Mouse (Mus musculus) c-Kit-positive CD71-positive TER-119-positive erythroid progenitor cells, embryonic 14.5 days (primary cell): Measurements from ENCODE around the gene Bcl10.
A peak's percentile ranks its signal among the peaks of the same experiment; 100 is the strongest.
"Not testable (repeated sequence)": the region's sequence is repeated elsewhere in the genome, so short reads cannot be mapped to it uniquely, and the experiment has no call there.

Experiments
- DNase-seq: peaks from one replicate; pipeline ENCODE4 v3.0.0-alpha.2; 2013; ENCODE audit warnings: low spot score

Gene Bcl10

DNA sequence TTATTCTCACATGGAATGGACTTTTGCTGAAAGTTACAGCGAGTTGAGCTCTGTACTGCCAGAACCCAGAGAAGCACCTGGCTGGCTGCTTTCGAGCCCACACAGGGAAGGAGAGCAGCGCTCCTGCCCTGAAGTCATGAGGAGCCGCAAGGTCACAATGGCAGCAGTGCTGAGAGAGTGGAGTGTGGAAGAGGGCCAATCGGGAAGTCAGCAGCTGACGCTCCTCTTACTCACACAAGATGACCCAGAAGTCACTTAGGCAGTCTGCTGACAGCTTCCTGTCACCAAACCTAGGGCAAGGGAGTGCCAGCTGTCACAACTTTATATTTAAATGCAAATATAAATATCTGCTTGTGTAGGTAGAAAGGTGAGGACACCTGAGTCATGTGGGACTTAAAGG lies 9.3 kb upstream of the Bcl10 start:
- no peak for DNase-seq

DNA sequence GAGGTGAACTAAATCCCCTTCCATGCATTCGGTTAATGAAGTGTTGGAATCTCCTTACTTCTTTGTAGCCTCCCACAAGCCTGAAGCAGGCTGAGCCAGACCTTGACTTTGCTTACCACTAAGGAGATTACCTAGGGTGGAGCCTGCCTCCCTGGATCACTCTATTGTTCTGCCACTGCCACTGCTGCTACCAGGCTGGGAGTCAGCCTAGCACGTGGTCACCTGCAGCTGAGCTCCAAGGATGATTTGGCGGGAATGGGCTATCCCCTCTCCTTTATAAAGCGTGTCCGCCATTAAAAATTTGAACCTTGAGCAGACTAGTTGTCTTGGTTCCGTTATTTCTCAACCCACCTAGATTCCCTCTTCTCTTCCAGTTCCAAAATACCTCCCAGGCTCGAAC lies 8.7 kb upstream of the Bcl10 start:
- not testable (repeated sequence) for DNase-seq

DNA sequence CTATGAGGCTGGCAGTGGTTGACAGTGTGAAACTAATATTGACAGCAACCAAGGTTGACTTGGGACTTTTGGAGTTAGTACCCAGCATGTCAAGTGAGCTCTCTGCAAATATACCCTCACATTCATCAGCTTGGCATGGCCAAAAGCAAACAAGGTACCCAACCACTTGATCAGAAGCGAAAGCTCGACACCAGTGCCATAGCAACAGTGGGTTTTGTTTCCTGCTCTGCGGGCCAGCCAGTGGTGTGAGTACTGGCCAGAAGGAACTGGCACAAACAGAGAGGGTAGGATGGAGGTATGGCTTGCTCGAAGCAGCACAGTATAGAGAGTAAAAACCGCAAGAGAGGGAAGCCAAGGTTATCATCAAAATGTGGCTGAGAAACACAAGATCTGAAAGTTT lies 6.2 kb upstream of the Bcl10 start:
- no peak for DNase-seq

DNA sequence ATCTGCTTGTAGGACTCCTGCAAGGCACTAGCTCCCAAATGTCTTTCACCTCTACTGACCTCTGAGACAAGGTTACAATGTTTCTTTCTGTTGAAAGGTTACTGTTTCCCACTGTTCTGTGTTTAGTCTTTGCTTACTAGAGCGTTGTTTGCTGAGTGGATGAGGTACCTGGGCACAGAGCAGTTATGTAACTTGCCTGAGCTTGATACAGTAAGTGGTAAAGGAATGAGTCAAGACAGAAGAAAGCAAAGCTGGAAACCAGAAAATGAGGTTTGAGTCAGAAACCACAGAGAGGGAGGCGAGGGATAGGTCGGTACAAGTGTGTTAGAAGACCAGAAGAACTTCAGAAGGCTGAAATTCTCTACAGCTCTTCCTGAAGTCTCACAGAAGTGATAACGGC lies 5.8 kb upstream of the Bcl10 start:
- no peak for DNase-seq

DNA sequence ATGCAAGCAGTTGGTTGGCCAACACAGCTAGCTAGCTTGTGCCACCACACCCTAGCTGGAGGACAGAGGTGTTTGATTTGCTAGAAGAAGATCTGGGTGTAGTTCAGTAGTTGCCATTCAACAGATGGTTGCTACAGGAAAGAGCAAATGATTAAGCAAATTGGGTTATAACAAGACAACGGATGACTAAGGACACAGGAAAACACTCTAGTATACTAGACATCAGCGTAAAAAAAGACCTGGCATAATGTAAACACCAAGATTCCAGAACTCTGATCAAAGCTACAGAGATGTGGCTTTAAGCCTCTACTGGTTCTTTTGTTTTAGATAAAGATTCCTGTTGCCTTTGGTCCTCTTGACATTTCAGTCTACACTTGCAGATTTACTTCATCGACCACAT lies 367 bp downstream of the Bcl10 start:
- no peak for DNase-seq

DNA sequence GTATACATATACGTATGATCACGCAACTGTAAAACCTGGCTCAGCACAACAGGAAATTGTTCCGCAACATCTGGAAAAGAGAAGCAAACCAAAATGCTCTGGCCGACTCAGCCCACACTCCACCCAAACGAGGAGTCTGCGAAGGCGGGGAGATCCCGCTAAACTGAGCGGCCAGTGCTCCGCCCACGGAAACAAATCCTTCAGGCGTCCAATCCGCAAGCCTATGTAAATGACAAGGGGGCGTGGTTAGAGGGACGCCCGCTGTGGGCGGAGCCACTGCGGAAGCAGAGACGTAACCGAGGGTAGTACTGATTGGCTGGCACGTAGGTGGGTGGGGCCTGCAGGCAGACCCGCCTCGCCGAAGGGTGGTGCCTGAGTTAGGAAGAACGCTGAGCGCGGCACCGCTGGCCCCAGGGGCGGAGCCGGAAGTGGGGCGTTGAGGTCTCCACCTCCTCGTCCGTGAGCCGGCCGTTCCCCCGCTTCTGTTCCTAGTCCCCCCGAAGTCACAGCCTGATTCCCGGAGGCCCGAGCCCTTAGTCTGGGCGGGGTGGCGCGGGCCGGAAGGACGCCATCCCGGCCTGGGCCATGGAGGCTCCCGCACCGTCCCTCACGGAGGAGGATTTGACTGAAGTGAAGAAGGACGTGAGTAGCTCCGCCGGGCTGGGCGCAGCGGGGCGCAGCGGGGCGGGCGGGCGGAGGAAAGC lies 1.4 kb downstream of the Bcl10 start:
- DNase-seq, result peak; percentile 99

DNA sequence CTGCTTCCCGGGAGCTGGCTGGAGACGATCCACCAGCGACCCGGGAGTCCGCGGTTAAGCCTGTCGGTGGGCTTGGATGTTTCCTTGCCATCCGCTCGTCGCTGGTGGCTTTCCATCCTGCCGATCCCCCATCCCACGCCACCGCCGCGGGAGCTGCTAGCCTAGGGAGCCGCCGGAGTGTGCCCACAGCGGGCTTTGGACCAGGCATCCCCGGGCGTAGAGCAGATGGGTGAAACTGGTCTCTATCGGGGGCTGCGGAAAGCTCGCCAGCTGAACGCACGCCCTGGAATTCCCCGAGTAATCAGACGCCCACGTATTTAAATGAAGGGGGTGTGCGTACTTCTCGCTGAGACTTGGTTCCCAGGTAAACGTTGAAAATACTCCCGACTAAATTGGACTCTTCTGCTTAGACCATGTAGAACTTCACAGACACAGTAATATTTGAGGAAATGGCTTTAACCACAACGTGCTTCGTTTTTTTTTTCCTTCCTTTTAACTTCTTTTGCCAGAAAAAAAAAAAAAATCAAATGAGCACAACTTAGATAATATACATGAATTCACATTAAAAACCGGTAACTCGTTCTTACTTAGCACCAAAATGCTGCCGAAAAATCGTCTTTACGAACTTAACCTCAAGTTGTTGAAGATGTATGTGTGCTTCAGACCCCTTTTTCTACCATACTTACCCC lies 2.2 kb downstream of the Bcl10 start:
- DNase-seq, result peak; percentile 67

DNA sequence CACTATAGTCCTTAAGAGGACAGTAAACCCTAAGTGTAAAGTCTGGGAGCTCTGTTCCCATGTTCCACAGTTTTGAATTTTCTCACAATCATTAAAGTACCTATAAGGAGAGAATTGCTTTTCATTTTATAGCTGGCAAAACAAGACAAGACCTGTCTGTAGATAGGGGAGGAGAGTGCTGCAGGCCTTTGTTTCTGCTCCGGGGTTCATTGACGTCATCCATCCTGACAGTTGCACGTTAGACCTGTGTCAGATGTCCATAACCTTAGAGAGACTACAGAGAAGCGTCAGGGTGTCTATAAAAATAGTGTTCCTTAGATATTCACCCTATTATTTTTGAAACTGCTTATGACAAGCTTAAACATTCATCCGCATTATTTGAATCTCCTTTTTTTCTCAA lies 2.9 kb downstream of the Bcl10 start:
- DNase-seq, result no peak

DNA sequence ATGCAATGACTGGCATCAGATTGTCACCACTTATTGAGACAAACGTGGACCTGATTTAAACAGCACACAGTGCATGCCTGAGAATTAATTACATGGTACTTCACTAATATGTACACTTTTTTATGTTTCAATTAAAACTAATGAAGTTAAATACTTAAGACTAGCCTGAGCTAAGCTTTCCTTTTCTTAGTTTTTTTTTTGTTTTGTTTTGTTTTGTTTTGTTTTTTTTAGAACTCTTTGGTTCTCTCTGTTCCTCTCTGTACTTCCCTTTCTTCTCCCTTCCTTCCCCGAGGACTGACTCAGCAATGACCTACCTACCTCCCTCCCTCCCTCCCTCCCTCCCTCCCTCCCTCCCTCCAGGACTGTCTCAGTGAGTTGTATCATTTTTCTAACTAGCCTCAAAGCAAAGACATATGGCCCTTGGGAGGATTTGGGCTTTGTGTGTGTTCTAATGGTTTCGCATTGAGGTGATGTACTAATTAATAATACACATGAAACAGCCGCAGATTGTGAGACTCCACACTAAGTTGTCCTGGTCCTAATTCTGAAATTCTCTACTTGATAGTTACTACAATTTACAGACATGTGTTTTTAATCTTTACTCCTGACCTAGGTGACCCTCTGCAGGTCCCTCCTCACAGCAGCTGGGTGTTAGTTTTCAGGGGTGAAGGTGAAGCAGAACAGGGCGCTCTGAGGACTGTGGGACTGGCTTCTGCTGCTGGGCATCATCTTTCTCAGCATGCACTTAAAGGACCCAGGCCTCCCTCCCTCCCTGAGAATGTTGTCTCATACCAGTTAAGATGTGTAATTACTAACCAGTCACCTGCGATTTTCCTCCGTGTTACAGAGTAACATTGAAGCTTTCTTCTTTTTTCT lies 7.2 kb downstream of the Bcl10 start:
- DNase-seq, result no peak

DNA sequence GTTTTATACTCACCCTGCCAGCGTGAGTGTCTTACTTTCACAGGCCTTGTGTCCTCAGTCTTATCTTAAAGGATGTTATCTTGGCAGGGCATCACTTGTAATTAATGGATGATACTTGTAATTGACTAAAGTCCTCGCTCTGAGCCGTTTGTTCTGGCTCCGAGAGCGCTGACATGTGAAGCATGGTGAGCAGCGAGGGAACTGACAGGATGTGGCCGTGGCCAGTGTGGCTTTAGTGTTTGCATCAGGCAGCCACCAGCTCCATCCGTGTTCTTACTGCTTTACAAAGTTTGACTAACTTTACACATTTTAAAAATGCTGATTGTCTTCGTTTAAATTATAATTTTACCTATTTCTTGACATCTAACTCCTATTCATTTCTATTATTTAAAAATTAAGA lies 11.2 kb downstream of the Bcl10 start:
- DNase-seq, result no peak

DNA sequence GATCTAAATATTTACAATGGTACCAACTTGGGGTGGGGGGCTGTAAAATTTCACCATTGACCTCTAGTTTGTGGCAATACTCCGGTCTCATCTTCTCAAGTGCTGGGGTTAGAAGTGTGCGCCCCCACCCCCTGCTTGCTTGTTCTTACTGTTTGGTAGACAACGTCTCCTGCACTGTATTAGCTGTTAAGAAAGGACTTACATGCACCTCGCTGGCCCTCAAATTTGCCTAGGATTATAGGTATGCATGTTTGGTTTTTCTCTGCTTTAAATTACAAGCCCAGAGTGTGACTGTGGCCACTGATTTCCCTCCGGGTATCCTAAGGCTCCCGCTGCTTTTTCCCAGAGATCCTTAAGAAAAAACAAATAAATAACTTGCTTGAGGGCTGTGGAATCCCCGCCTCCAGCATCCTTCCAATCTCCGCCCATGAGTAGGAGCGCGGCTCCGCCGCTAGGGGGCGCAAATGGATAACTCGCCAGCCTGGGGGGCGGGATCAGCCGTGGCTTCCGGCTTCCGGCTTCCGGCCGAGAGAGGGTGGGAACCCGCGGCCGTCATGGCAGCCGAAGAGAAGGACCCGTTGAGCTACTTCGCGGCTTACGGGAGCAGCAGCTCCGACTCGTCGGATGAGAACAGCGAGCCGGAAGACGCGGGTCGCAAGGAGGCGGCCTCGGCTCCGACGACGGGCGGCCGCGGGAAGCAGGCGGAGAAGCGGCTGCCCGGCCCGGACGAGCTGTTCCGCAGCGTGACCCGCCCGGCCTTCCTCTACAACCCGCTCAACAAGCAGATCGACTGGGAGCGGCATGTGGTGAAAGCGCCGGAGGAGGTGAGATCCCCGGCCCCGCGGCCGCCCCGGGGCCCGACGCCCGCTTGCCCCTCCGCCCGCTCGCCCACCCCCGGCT lies 15.2 kb downstream of the Bcl10 start, which contains the start of gene 2410004B18Rik:
Gene 2410004B18Rik, plus strand, starts transcription at position 510 of the 900 bp plus-strand sequence.
- DNase-seq, result peak; percentile 89

DNA sequence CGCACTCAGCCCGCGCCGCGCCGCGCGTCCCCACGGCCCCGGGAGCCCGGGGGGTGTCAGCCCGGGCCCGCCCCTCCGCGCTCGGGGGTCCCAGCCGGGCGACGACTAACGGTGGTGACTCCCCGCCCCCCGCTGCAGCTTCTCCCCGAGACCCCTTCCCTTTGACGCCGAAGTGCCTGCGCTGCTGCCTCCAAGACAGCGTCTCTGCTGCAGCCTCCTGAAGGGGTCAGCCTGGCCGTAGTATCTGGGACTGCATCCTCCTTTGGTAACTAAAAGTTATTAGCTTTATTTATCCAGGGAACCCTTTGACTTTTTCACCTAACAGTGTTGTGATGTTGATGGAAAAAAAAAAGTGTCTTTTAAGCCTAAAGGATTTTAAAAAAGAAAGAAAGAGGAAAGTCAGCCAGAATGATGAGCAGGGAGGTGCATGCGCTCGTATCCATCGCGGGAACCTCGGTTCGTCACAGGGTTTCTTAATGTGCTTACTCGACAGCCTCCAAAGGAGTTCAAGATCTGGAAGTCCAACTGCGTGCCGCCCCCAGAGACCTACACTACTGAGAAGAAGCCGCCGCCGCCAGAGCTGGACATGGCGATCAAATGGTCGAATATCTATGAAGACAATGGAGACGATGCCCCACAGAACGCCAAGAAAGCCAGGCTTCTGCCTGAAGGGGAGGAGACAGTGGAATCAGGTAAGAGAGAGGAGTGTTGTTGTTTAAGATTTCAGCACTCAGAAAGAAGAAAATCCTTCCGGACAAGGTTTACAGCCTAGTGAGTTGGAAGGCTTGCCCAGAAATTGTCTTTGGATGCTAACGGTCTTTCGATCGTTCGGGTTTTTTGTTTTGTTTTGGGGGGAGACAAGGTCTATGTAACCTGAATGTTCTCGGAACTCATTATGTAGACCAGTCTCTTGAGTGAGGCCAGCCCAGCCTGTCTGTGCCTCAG lies 16.1 kb downstream of the Bcl10 start:
- no peak for DNase-seq

DNA sequence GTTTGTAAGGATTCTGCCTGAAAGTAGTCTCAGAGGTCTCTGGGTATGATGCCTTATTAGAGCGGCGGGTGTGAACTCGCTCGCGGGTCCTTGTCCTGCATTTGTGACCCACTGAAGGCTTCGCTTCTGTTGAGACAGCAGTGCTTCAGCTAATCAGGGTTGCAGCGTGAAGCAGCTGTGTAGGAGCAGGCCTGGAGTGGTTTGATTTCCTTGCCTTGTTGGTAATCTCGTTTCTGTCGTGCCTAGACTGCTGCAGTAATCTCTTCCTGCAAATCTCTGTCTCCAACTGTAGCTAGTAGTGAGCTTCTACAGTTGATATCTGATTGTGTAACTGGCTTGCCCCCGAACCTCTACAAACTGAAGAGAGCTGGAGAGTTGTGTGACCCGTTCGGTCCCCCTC lies 16.8 kb downstream of the Bcl10 start:
- no peak for DNase-seq

DNA sequence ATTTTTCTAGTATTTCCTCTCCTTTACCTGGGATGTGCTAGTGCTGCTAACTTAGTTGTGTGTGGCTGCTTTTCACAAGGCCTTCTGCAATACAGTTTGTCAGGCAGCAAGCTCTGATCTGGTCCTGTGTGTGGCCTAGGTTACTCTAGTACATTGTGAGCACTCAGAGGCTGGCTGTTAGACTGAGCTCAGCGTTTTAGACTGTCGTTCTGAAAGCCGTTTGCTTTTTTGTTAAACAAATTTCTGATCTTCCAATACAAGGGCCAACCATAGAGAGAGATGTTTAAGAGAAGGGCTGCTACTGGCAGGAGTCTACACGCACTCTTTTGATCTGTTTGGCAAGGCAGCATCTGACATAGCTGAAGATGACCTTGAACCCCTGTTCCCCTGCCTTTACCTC lies 17.4 kb downstream of the Bcl10 start:
- DNase-seq, result no peak

DNA sequence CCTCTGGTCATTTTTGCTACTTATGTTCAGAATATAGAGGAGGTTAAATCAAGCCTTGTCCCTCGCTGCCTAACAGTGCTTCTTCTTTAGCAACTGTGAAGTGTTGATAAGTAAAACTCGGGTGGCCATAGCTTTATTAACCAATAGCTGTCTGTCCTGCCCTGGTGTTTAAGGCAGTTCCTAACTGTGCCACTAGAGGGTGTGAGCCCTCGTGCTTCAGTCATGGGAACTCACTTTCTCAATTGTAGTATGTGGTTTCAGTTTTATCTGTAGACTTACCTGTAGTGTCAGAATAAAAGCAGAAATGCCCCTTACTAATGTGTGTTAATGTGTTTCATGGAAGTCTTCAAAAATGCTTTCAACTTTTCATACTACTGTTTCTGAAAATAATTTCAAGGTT lies 19.4 kb downstream of the Bcl10 start:
- peak; percentile 82 for DNase-seq

DNA sequence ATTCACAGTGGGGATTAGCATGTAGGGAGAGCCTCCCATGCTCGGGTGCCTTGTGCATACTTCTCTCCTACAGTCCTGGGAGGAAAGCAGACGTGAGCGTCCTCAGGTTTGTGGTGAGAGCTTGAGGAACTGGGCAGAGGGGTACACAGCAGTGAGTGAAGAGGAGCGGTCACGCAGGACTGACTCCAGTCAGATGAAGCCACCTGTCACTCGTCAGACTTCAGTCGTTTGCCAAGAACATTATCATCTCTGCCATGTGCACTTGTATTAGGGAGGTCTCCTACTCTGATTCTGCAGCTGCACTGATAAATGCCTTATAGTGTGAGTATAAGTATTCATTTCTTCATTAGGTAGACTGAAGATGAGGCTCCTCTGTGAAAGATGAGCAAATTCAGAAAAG lies 21.7 kb downstream of the Bcl10 start:
- DNase-seq, result no peak

DNA sequence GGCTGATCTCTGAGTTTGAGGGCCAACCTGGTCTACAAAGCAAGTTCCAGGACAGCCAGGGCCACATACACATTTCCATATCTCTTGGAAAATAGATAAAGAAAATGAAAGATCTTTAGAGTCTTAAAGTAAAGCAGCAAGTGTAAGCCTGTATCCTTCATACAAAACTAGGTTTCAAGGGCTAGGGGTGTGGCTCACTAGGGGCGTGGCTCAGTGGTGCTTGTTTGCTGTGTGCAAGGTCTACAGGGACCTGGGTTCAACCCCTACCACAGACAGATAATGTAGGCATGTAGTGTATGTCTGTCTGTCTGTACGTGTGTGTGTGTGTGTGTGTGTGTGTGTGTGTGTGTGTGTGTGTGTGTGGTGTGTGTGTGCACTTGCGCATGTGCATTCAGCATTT lies 23.3 kb downstream of the Bcl10 start:
- DNase-seq, result no peak

DNA sequence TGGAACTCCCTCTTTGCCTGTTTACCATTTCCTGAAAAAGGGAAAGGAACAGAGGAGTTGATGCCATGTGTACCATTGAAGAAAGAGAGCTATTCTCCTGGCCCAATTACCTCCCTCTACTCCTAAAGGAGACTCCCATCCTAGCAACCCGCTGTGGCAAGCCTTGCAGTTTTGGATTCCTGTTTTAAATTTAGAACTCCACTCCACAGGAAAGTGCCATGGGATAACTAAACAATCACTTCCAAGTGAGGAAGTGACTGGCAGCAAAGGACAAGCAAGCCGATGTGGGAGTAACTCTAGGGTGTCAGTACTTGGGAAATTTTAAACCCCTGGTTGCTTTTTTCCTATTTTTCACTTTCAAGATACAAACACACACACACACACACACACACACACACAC lies 24.1 kb downstream of the Bcl10 start:
- DNase-seq, result no peak

DNA sequence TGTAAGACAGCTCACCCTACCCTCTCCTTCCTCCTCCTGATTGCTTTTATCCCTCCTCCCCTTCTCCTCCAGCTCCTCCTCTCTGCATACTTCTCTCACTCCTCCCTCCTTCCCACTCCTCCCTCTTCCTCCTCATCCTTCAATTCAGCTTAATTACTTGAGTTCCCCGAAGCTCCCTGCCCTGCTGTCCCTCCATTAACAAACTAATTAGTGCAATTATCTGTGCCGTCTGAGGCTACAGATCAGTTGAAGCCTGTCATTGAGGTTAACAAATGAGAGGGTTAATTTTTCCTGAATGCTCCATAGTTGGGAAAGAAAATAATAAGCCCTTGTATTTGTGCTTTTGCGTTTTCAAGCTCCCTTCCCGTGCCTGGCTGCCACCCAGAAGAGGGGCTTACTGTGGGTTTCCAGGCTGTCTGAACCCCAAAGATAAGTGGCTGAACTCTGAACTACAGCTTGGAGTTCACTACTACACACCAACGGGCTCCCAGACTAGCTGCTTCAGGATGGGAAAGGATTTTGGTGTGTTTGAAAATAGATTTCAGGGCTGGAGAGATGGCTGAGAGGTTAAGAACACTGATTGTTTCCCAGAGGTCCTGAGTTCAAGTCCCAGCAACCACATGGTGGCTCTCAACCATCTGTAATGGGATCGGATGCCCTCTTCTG lies 25.1 kb downstream of the Bcl10 start:
- no peak for DNase-seq
